Mouse (Mus musculus) layer of hippocampus, adult 2 months (tissue): ENCODE results near the gene C2cd2l. TPM values are rescaled to one million over a fixed set of nuclear protein-coding genes. Genes with fewer than 3 reads are reported as not detected.
A peak's percentile ranks its signal among the peaks of the same experiment; 100 is the strongest.
"Not testable (repeated sequence)": the region's sequence is repeated elsewhere in the genome, so short reads cannot be mapped to it uniquely, and the experiment has no call there.

Source experiments
- DNase-seq, 2 experiments: peaks; one replicate each; pipeline ENCODE4 v3.0.0; 2022; ENCODE audit warnings: low spot score in 2 of 2
- H3K27ac ChIP-seq: fragments of 200-600 bp; 2 replicates; pipeline ENCODE4 v1.8.1; 2022
- H3K4me3 ChIP-seq: fragments of 200-600 bp; 2 replicates; pipeline ENCODE4 v1.8.1; 2022; ENCODE audit warnings: mild to moderate bottlenecking
- CTCF ChIP-seq: fragments of 200-600 bp; conservative IDR thresholded peaks from 2 replicates; pipeline ENCODE4 v1.8.1; 2022; ENCODE audit warnings: antibody characterized with exemption, mild to moderate bottlenecking, moderate library complexity
- total RNA-seq, 2 experiments: library from RNA; stranded (reverse); gene quantifications; 2 replicates each; pipeline ENCODE4 v1.2.3; 2021

The C2cd2l gene
- total RNA-seq, 2 experiments from 2014 or later: 186 to 206 TPM

DNA sequence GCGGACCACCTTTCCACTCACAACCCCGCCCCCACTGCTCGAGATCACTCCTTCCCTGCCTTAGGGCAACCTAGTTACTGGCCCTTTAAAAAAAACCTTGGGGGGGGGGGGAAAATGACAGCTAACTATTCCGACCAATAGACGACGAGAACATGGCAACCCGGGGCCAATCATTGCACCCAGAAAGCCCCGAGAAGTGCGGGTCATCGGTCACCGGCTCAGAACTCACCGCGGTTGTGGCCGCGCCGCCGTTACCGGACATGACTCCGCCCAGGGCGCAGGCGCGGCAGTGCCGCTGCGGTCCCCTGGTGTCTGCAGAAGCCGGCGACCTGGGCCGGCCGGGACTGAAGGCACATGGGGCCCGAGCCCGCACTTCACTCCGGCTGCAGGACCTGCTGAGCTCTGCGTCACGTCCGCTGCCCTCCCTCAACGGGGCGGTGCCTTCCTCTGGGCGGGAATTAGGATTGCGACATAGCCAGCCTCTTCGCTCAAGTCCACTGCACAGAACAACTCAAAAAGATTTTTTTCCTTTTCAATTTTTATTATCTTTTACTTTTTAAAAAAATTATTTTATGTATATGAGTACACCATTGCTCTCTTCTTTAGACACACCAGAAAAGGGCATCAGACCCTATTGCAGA is 23.8 kb upstream of the C2cd2l start, which contains the start of gene Hmbs:
Gene Hmbs (minus strand): TSS at position 448 of the 641 bp plus-strand sequence.
- no peak for TF ChIP-seq CTCF
- H3K27ac ChIP-seq: peak within 1 kb of the TSS; percentile 100
- DNase-seq: peak; percentile 88 to 91
- peak within 1 kb of the TSS; percentile 98 for H3K4me3 ChIP-seq

- peak overlapping the region; percentile 100 for H3K27ac ChIP-seq
- no peak for DNase-seq
- peak overlapping the region; percentile 98 for H3K4me3 ChIP-seq
- no peak for TF ChIP-seq CTCF
Observed at GRCm38 (mm10) chr9:44343290-44343689, 23.2 kb upstream of the C2cd2l start.

GRCm38 (mm10) chr9:44342605-44343004 is 22.5 kb upstream of the C2cd2l start:
- no peak overlapping the region; the same call in 1 of the 2 replicates for H3K4me3 ChIP-seq
- DNase-seq: no peak
- peak overlapping the region; percentile 100; the same call in 1 of the 2 replicates for H3K27ac ChIP-seq
- TF ChIP-seq CTCF: no peak

GRCm38 (mm10) chr9:44342173-44342572 is 22.1 kb upstream of the C2cd2l start:
- DNase-seq: no peak
- no peak overlapping the region for H3K4me3 ChIP-seq
- TF ChIP-seq CTCF: no peak
- H3K27ac ChIP-seq: no peak overlapping the region

- no peak for DNase-seq
- Histone ChIP-seq H3K27ac (no peak overlapping the region), H3K4me3 (no peak overlapping the region)
- TF ChIP-seq CTCF: no peak
Observed at GRCm38 (mm10) chr9:44341487-44341886, 21.4 kb upstream of the C2cd2l start.

GRCm38 (mm10) chr9:44338574-44338973 is 18.5 kb upstream of the C2cd2l start:
- Histone ChIP-seq H3K4me3 (no peak overlapping the region), H3K27ac (no peak overlapping the region)
- no peak for DNase-seq
- peak; percentile 46 for TF ChIP-seq CTCF

DNA sequence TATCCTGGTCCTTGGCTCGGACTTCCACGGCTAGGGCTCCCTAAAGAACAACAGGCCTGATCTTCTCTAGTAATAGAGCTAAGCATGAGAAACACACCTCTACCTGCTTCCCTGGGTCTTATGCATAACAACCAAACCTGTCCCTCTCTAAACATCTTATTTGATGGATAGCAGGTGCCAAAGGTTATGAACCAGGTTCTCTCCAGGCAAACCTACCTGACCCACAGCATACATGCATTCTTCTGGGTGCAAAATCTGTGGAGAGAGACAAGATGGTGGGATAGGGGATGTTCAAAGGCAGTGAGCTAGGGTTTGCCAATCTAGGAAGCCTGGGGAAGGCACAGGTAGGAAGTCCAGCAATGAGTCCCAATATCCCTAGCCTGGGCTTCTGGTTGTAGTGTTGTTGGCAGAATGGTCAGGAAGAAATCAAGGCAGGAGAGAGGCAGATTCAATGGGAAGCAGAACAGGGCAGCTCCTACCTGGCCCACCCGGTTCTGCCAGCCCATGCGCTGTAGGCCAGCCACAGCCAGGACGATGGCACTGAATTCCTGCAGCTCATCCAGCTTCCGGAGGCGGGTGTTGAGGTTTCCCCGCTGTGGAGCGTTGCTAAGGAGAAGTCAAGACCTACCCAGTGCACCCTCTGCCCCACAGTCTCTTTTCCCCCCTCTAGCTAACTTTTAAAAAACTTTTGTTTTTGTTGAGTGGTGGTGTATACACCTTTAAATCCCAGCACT is 17.5 kb upstream of the C2cd2l start:
- no peak for TF ChIP-seq CTCF
- no peak for DNase-seq
- Histone ChIP-seq H3K4me3 (no peak overlapping the region), H3K27ac (peak overlapping the region; percentile 39; the same call in 1 of the 2 replicates)

DNA sequence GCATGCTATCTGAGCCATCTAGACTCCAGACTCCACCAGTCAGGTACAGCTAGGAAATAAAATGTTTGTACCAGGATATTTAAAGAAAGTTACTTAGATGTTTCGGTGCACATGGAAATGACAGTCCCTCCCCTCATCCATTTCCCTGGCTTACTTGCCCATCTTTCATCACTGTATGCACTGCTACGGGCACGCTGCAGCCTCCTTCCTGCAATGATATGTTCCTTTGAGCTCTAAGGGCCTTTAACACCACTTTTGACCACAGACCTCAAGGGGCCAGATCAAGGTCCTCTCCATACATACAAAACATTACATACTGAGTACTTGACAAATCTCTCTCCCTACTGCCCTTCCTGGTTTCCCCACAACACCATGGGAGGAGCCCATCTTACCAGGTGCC is 16.9 kb upstream of the C2cd2l start:
- TF ChIP-seq CTCF: no peak
- DNase-seq: no peak
- peak overlapping the region; percentile 18; the same call in 1 of the 2 replicates for H3K4me3 ChIP-seq

DNA sequence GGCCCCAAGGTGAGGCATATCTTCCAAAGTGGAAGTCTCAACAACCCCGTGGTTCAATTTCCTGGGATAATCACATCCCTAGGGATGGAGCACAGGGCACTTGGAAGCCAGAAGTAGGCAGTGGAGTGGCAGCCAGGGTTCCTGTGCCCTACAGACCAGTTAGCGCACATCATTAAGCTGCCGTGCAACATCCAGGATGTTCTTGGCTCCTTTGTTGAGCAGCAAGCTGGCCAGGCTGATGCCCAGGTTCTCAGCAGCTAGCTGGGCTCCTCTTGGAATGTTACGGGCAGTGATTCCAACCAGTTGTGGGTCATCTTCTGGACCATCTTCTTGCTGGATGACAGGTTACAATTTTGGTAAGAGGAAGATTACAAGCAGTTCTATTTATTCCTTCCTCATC is 16.4 kb upstream of the C2cd2l start:
- peak overlapping the region; percentile 18; the same call in 1 of the 2 replicates for H3K4me3 ChIP-seq
- not testable (repeated sequence) for DNase-seq, H3K27ac ChIP-seq

More for the DNA sequence above, 16.9 kb upstream of the C2cd2l start:
- H3K27ac ChIP-seq: no peak overlapping the region

DNA sequence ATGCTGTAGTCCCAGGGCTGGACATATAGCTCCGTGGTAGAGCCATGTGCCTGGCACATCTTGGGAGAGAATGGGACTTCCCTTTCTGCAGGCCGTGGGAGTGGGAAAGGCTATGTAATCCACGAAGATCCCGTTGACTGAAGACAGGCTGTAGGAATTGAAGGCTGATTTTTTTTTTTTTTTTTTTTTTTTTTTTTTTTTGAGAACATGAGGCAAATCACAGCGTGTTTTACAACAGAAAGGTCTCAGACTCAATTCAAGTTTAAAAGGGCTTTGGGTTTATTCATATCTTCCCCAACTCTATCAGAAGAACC is 16.0 kb upstream of the C2cd2l start:
- no peak for TF ChIP-seq CTCF
- no peak for DNase-seq
- Histone ChIP-seq H3K27ac (peak overlapping the region; percentile 94; the same call in 1 of the 2 replicates), H3K4me3 (peak overlapping the region; percentile 73)

DNA sequence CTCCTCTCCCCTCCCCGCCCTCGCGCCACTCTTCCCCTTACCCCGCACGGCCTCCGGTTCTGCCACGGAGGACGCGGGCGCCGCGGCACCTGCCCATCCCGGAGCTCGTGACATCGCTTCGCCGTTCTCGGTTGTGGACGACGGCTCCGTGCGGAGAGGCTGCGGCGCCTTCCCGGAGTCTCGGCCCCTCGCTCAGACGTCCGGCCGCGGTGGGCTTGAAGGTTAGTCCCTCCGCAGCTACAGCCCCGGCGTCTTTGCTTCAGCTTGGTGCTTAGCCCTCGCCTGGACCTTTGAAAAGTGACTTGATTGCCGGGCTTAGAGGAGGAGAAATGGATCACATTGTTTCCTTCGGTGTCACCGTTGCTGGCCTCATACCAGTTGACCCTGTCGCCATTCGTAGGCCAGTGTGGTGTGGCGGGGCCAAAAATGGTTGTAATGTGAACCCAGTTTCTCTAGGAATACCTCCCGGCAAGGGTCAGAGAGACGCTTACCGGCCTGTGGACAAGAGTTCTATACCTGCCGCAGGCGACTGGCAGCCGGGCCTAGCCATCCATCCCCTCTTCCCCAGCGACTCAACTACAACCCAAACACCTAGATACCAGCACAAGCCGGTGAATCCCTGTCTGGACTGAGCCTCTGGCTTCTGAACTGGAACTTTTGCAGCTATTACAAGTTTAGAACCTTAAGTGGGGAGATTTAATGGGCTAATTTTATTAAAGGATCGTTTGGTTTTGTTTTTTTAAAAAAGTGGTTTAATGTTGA is 15.4 kb upstream of the C2cd2l start:
- DNase-seq: no peak
- no peak for TF ChIP-seq CTCF
- Histone ChIP-seq H3K27ac (peak overlapping the region; percentile 94), H3K4me3 (peak overlapping the region; percentile 73)

- peak; percentile 74 for TF ChIP-seq CTCF
- H3K4me3 ChIP-seq: peak within 1 kb of the TSS; percentile 73
- peak; percentile 97 to 99 for DNase-seq
- peak within 1 kb of the TSS; percentile 94 for H3K27ac ChIP-seq
Observed at GRCm38 (mm10) chr9:44334396-44335330, 14.6 kb upstream of the C2cd2l start, which contains the start of gene H2afx. Gene H2afx, plus strand, starts transcription at chr9:44334694.
